8 mouse cellular contexts compared by ENCODE assay signal in genomic region chr4:45467115-45467912, GRCm38 (mm10). TPM values are rescaled to one million over a fixed set of nuclear protein-coding genes. Genes with fewer than 3 reads are reported as not detected.
DNase-seq lines count a peak whose midpoint lies in the region; ATAC-seq lines count a peak whose summit lies in the region.

No protein-coding gene starts in this region.

- no peak overlapping the region for H3K9ac ChIP-seq in forebrain, embryonic 16.5 days (replicated peaks; ENCODE audit: low read depth, low read length)

- intact Hi-C loops in heart, postnatal 14 days (cut with DNase I) = loop anchor here (5.0 kb wide), 1 partner anchor 45 kb away; no protein-coding TSS in a partner anchor

- DNase-seq in layer of hippocampus, adult 9-11 months = peak; percentile 44
- no peak for DNase-seq in layer of hippocampus, postnatal 25 days (ENCODE audit: extremely low spot score in 1 of 2, low spot score in 1 of 2)
- DNase-seq in adrenal gland, adult 8-10 months = peak; percentile 95
- peak; percentile 81 to 85 for DNase-seq in heart, postnatal 14 days
- DNase-seq in skeletal muscle tissue, adult 2 months (ENCODE audit: low read depth, low spot score) = peak; percentile 94
- DNase-seq in thymus, postnatal 4 days = no peak

- H3K36me3 ChIP-seq in forebrain, embryonic 16.5 days (ENCODE audit: control insufficient read depth, insufficient read depth) = no peaks in the 10 kb centered on the region

- no peaks in the 10 kb centered on the region for H3K27me3 ChIP-seq in forebrain, embryonic 16.5 days (replicated peaks; ENCODE audit: control insufficient read depth, insufficient read depth, low read length)

- 76% methylated on average over 12 of the region's 12 CpGs for WGBS in forebrain, embryonic 16.5 days

- peaks cover 34% of the 10 kb centered on the region for H3K4me1 ChIP-seq in forebrain, embryonic 16.5 days (replicated peaks; ENCODE audit: control insufficient read depth, insufficient read depth, low read length)

- peak; percentile 49; the same call in 1 of the 2 replicates for ATAC-seq in forebrain, embryonic 16.5 days
- ATAC-seq in activated CD4-positive, CD25-positive, alpha-beta regulatory T cell, adult 4 months = no peak

- no peak overlapping the region for H3K4me2 ChIP-seq in forebrain, embryonic 16.5 days (ENCODE audit: low read length)

- H3K27ac ChIP-seq in forebrain, embryonic 16.5 days (ENCODE audit: low read length) = no peak overlapping the region; the same call in 1 of the 2 replicates

- H3K9me3 ChIP-seq in forebrain, embryonic 16.5 days (ENCODE audit: control insufficient read depth, low read length) = peaks cover 5% of the 10 kb centered on the region; the same call in 1 of the 2 replicates

- H3K4me3 ChIP-seq in forebrain, embryonic 16.5 days (replicated peaks; ENCODE audit: low read length) = no peak overlapping the region

RNA-seq across cellular contexts. Expression of gene Slc25a51, which starts 58.7 kb away (rescaled TPM):
- 100 to 1,000 TPM; 136 to 139 TPM for total RNA-seq in layer of hippocampus, postnatal 25 days (2021)
- 100 to 1,000 TPM; 191 to 350 (median 261) TPM for total RNA-seq in adrenal gland, adult 8-10 months (2022)
- 84.5 and 84.7 TPM in 2 replicates for polyA plus RNA-seq in forebrain, embryonic 16.5 days (2015; fragmentation: Nextera tagmentation; extraction: Ambion mirVana)
- total RNA-seq in heart, postnatal 14 days (2021) = 100 to 1,000 TPM; 130 to 147 TPM
- polyA plus RNA-seq in activated CD4-positive, CD25-positive, alpha-beta regulatory T cell, adult 4 months (2017; shearing (Covaris generic)) = 10 to 100 TPM; 35.3 to 49.7 TPM

Comparison
In these comparisons a context has a peak if more than half of its experiments do, and no peak if none do; other contexts are left out.
1. DNase-seq: peak in layer of hippocampus, adult 9-11 months (single experiment), adrenal gland, adult 8-10 months (single experiment), heart, postnatal 14 days (2 of 2) and skeletal muscle tissue, adult 2 months (single experiment); none in layer of hippocampus, postnatal 25 days (0 of 2) and thymus, postnatal 4 days (single experiment).